Mouse (Mus musculus): Measurements from ENCODE around the gene Prdx6.

DNA sequence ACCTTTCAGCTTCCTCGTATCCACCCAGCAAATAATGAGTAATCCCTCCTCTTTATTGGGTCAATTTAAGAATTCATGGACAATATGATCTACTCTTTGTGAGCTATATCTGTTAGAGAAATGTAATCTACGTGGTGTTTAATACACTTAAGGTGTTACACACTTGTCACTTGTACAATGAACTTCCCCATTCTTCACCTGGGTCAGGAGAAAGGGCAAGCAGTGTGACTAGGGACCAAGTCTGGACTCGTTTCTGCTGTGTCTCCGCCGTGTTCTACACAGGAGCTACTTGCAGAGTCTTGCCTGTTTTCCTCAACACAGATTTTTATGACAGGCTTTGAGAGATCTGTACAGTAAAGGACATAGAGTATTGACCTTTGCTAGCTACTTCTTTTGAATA lies 13.9 kb upstream of the Prdx6 start:
- no peak for TF ChIP-seq USF1 (IDR thresholded peaks at IDR 0.05; ENCODE audit: low read depth)
- TF ChIP-seq E2F4 (IDR thresholded peaks at IDR 0.05; ENCODE audit: insufficient read depth): no peak
- no peak for TF ChIP-seq CEBPB (IDR thresholded peaks at IDR 0.05; ENCODE audit: insufficient read depth, poor library complexity, severe bottlenecking)
- no peak for TF ChIP-seq SRF (IDR thresholded peaks at IDR 0.05; ENCODE audit: control insufficient read depth, insufficient read length, low read depth)
- no peak for TF ChIP-seq POLR2A (IDR thresholded peaks at IDR 0.05; ENCODE audit: insufficient read length, low read depth)
- no peak for TF ChIP-seq TCF12 (IDR thresholded peaks at IDR 0.05; ENCODE audit: insufficient read depth, poor library complexity, severe bottlenecking)
- no peak for TF ChIP-seq MYOG (IDR thresholded peaks at IDR 0.05; ENCODE audit: control insufficient read depth in 1 of 3, insufficient read depth in 1 of 3, insufficient read length in 2 of 3, low read depth in 2 of 3)
- no peak for TF ChIP-seq POLR2AphosphoS2 (IDR thresholded peaks at IDR 0.05; ENCODE audit: insufficient read length, low read depth)
- no peak for TF ChIP-seq MYOD1 (IDR thresholded peaks at IDR 0.05; ENCODE audit: control insufficient read depth in 1 of 3, insufficient read length in 2 of 3, low read depth in 2 of 3)
- no peak for TF ChIP-seq TCF3 (IDR thresholded peaks at IDR 0.05; ENCODE audit: insufficient read length, low read depth)

Data from myocyte (in vitro differentiated cells).